Mouse (Mus musculus) left cerebral cortex, postnatal 4 days (tissue): ENCODE data around the gene Cda. TPM values are rescaled to one million over a fixed set of nuclear protein-coding genes. Genes with fewer than 3 reads are reported as not detected.
"Not testable (repeated sequence)": the region's sequence is repeated elsewhere in the genome, so short reads cannot be mapped to it uniquely, and the experiment has no call there.

ENCODE experiments used
- DNase-seq: peaks from one replicate; pipeline ENCODE4 v3.0.0-alpha.2; 2022
- intact Hi-C: fragments of 180-260 bp; cut with DNase I; formaldehyde crosslinking; loops from one replicate; pipeline ENCODE4 v1.15.1; 2025
- total RNA-seq, 2 experiments: library from RNA; stranded (reverse); gene quantifications; 2 replicates each; pipeline ENCODE4 v1.2.3; 2021

Gene Cda
- total RNA-seq, 2 experiments from 2014 or later = 0.76 to 0.87 TPM

- intact Hi-C loops = no loop called here
- no peak for DNase-seq
Measured at GRCm38 (mm10) chr4:138337341-138337740, 30.5 kb downstream of the Cda start.

- no peak for DNase-seq
- intact Hi-C loops = no loop called here
Measured at GRCm38 (mm10) chr4:138336876-138337275, 30.9 kb downstream of the Cda start.

GRCm38 (mm10) chr4:138335648-138336047, 32.1 kb downstream of the Cda start:
- intact Hi-C loops = no loop called here
- DNase-seq = no peak

GRCm38 (mm10) chr4:138335036-138335435, 32.8 kb downstream of the Cda start:
- intact Hi-C loops = no loop called here
- DNase-seq = no peak

- intact Hi-C loops = no loop called here
Measured at GRCm38 (mm10) chr4:138333135-138333534, 34.7 kb downstream of the Cda start.

GRCm38 (mm10) chr4:138331647-138332046, 36.1 kb downstream of the Cda start:
- DNase-seq = peak; percentile 51
- intact Hi-C loops = no loop called here

More at GRCm38 (mm10) chr4:138333135-138333534, 34.7 kb downstream of the Cda start:
- no peak for DNase-seq

- intact Hi-C loops = no loop called here
- DNase-seq = no peak
Measured at GRCm38 (mm10) chr4:138330264-138330671, 37.5 kb downstream of the Cda start.

- no peak for DNase-seq
- intact Hi-C loops = no loop called here
Measured at GRCm38 (mm10) chr4:138327891-138328470, 39.8 kb downstream of the Cda start.

- intact Hi-C loops, DNase-seq: not testable (repeated sequence)
Measured at GRCm38 (mm10) chr4:138327155-138327554, 40.6 kb downstream of the Cda start.

GRCm38 (mm10) chr4:138326077-138326695, 41.6 kb downstream of the Cda start, which contains the start of gene Pink1:
Gene Pink1 (minus strand): TSS chr4:138326307.
- intact Hi-C loops = no loop called here
- peak; percentile 90 for DNase-seq

- peak; percentile 93 for DNase-seq
- intact Hi-C loops = no loop called here
Measured at GRCm38 (mm10) chr4:138325466-138326076, 42.2 kb downstream of the Cda start.

GRCm38 (mm10) chr4:138324451-138324850, 43.3 kb downstream of the Cda start:
- intact Hi-C loops = no loop called here
- DNase-seq = no peak

- DNase-seq = no peak
- intact Hi-C loops = no loop called here
Measured at GRCm38 (mm10) chr4:138323753-138324152, 44.0 kb downstream of the Cda start.

GRCm38 (mm10) chr4:138322692-138323091, 45.1 kb downstream of the Cda start:
- no peak for DNase-seq
- intact Hi-C loops = no loop called here

- intact Hi-C loops = no loop called here
Measured at GRCm38 (mm10) chr4:138321488-138321887, 46.3 kb downstream of the Cda start.

GRCm38 (mm10) chr4:138320711-138321110, 47.1 kb downstream of the Cda start:
- DNase-seq = no peak
- intact Hi-C loops = no loop called here

More at GRCm38 (mm10) chr4:138321488-138321887, 46.3 kb downstream of the Cda start:
- DNase-seq = no peak

GRCm38 (mm10) chr4:138319508-138319907, 48.3 kb downstream of the Cda start:
- intact Hi-C loops = loop anchor here (2.0 to 10.0 kb wide), 2 partner anchors 107 to 355 kb away; no protein-coding TSS in a partner anchor

GRCm38 (mm10) chr4:138318509-138319266, 49.1 kb downstream of the Cda start:
- intact Hi-C loops = loop anchor here (2.0 to 10.0 kb wide), 2 partner anchors 108 to 354 kb away; no protein-coding TSS in a partner anchor
- peak; percentile 61 for DNase-seq

More at GRCm38 (mm10) chr4:138319508-138319907, 48.3 kb downstream of the Cda start:
- DNase-seq = peak; percentile 86

GRCm38 (mm10) chr4:138316369-138316768, 51.4 kb downstream of the Cda start:
- intact Hi-C loops = loop anchor here (10.0 kb wide), 1 partner anchor 352 kb away; no protein-coding TSS in a partner anchor
- no peak for DNase-seq

GRCm38 (mm10) chr4:138315781-138316180, 52.0 kb downstream of the Cda start:
- intact Hi-C loops = loop anchor here (10.0 kb wide), 1 partner anchor 351 kb away; no protein-coding TSS in a partner anchor
- no peak for DNase-seq

- no peak for DNase-seq
- intact Hi-C loops = loop anchor here (10.0 kb wide), 1 partner anchor 349 kb away; no protein-coding TSS in a partner anchor
Measured at GRCm38 (mm10) chr4:138313795-138314194, 54.0 kb downstream of the Cda start.
